Mouse (Mus musculus) liver (tissue): ENCODE data around the gene Sh3gl3.
A peak's percentile ranks its signal among the peaks of the same experiment; 100 is the strongest.

ENCODE experiments used
- DNase-seq: peaks from one replicate; pipeline ENCODE4 v3.0.0-alpha.2; 2020; ENCODE audit warnings: mixed read lengths

The Sh3gl3 gene

DNA sequence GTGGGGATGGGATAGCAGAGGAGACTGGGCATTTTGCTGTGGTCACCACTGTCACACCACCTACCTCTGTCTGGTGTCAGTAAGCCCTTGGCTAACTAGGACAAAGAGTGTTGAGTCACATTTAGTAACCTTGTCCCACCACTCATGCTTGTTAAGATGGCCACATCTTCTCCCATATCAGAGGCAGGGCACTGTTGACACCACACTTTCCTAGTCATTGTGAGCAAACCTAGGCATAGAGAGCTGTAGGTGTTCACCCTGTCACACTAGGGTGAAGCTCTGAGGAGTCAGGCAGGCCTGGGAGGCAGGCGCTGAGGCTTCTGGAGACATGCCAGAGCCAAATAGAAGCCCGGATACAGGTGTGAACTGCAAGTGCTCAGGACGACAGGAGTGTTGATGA, at the start of gene Sh3gl3:
TSS of gene Sh3gl3 (plus strand) at position 301 of the 400 bp plus-strand sequence.
- no peak for DNase-seq

DNA sequence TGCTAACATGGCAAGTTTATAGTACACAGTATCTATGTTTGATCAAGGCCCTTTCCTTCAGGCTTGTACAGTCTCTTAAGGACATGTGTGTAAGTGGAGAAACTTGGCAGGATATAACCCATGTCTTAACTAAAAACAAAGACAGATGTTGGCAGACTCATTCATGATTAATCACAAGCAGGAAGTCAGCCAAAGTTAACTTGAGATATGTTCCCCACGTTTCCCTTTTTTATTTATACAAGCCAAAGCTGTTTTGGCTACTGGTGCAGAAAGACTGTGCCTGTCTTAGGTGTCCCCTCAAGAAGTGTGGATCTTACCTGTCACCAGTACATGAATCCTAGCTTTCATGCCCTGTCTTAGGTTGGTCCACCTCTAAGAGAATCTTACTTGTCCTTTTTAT, 35.4 kb upstream of the Sh3gl3 start:
- no peak for DNase-seq

DNA sequence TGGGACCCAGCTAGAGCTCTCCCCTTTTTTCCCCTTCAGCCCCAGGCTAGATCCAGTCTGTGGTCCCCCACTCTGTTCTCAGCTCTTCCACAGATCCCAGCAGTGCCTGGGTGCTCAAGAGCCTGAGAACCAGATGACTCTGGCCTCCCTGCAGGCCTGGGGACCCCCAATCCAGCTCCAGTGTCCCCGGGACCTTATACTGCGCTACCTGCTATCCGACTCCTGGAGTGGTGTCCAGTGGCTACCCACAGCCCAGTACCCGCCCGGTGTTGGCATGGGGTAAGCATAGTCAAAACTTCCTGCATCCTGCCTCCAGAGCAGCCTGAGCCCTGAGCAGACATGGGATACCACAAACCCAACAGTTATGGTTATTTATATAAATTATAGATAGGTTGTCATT, 26.5 kb upstream of the Sh3gl3 start:
- no peak for DNase-seq

DNA sequence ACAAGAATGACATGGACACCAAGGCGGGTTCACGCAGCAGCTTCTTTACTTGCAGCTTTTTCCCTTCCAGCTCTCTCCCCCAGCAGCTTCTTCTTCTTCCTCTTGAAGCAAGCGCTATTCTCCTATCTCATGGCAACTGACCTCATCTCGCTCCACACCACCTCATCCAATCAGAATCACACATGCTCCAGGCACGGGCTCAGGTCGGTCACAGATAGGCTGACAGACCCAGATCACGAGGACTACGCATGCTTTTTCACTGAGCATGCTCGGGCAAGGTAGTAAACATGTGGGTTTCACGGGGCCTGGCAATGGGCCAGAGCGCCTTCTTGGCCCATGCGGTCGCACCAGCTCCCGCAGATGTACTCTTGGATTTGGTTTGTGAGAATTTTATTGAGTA, 9.0 kb upstream of the Sh3gl3 start:
- no peak for DNase-seq

DNA sequence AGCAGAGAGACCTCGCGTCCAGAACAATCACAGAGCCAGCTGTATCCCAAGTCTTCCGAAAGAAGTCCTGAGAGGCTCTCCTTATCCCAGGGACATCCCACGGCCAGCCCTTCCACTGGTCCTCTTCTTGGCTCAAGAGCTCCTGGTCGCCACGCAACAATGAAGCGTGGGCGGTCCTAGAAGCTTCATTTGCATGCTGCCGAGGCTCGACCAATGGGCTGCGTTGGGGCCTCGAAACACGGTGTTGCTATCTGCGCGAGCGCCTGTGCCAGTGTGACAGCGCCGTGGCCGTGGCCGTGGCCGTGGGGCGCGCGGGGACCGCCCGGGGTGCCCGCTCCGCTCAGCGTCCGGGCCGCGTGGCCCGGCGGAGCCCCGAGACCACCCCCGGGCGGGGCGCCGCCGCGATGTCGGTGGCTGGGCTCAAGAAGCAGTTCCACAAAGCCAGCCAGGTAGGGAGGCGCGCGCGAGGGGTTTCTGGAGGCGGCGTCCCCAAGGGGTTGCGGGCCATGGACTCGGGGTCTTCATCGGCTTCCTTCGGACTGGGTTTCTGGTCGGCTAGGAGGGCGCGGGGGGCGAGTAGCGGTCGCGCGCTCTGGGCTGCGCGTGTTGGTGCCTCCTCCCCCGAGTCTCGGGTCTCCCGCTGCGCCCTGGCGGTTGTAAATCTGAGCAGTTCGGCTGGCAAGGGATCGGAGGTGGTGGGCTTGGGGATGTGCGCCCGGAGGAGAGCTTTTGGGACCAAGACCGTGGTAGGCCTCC, 1.1 kb downstream of the Sh3gl3 start:
- peak; percentile 66 for DNase-seq

- no peak for DNase-seq
Measured at GRCm38 (mm10) chr7:82175327-82175721, 1.7 kb downstream of the Sh3gl3 start.

GRCm38 (mm10) chr7:82176192-82176591, 2.6 kb downstream of the Sh3gl3 start:
- no peak for DNase-seq

DNA sequence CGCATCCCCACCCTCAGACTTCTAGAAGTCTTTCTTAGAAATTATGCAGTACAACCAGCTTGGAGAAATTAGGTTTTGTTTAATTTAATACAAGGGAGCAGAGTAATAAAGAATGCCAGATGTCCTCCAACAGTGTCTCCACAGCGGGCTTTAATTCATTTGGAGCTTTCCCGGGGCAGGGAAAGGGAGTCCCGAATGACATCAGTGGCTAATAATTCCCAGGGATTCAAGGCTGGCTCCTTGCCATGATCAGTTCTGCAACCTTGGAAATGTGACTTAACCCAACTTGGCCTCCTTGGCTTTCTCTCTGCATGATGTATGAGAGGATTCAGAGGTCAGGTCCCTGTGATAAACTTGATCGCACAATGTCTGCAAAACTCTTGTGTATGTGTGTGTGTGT, 3.7 kb downstream of the Sh3gl3 start:
- no peak for DNase-seq

GRCm38 (mm10) chr7:82180919-82181318, 7.3 kb downstream of the Sh3gl3 start:
- DNase-seq = no peak

- DNase-seq = no peak
Measured at GRCm38 (mm10) chr7:82182781-82183180, 9.1 kb downstream of the Sh3gl3 start.

DNA sequence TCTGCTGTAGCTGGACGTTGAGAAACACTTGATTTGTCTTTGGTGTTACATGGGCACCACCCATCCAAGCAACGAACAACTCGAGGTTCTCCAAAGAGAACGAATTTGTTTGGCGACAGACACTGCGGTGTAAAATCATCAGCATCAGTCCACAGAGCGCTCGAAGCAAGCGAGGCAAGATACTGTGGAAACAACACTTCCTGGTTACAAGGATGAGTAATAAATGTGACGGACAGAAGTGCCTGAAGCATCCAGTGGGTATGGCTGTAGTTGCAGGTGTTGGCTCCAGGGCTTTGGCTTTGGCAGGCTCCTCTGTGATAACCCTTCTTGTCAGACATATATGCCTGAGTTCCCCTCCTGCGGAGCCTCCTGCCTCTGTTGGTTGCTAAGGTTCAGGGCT, 18.0 kb downstream of the Sh3gl3 start:
- DNase-seq = no peak

- DNase-seq = no peak
Measured at GRCm38 (mm10) chr7:82192512-82192911, 18.9 kb downstream of the Sh3gl3 start.

DNA sequence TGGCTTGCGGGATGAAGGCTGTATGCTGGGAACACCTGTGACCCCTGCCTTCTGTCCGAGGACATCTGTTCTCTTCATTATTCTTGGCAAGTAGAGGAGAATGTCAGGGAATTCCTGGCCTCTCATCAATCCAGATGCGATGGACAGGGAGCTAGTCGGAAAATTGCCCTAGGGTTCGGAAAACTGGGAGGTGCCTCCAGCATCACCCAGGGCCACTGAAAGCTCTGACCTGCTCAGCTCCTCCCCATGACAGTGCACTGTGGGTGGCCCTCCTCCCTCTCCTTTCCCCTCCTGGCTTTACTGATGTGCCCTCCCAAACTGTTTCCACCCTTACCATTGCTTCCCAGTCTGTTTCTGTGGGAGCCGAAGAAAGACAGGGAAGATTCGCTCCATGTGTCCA, 29.5 kb downstream of the Sh3gl3 start:
- no peak for DNase-seq

GRCm38 (mm10) chr7:82204014-82204784, 30.6 kb downstream of the Sh3gl3 start:
- DNase-seq = peak; percentile 23

GRCm38 (mm10) chr7:82204975-82205374, 31.3 kb downstream of the Sh3gl3 start:
- DNase-seq = no peak

DNA sequence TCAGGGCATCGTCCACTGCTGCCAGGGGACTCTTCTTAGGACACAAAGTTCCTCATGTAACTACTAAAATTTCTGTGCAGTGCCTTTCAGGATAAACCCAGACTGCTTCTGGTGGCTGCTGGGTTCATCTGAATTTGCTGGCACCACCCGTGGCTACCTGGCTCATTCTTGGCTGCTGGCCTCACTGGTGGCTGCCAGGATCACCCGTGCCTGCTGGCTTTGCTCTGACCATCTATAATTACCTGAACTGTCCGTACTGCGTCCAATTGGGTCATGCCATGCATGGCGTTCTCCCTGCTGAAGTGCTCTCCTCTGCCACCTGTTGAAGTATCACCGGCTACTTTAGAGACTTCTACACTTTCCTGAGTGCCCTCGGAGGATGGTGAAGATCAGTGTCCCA, 33.1 kb downstream of the Sh3gl3 start:
- DNase-seq = no peak

GRCm38 (mm10) chr7:82221380-82221933, 47.8 kb downstream of the Sh3gl3 start:
- no peak for DNase-seq

DNA sequence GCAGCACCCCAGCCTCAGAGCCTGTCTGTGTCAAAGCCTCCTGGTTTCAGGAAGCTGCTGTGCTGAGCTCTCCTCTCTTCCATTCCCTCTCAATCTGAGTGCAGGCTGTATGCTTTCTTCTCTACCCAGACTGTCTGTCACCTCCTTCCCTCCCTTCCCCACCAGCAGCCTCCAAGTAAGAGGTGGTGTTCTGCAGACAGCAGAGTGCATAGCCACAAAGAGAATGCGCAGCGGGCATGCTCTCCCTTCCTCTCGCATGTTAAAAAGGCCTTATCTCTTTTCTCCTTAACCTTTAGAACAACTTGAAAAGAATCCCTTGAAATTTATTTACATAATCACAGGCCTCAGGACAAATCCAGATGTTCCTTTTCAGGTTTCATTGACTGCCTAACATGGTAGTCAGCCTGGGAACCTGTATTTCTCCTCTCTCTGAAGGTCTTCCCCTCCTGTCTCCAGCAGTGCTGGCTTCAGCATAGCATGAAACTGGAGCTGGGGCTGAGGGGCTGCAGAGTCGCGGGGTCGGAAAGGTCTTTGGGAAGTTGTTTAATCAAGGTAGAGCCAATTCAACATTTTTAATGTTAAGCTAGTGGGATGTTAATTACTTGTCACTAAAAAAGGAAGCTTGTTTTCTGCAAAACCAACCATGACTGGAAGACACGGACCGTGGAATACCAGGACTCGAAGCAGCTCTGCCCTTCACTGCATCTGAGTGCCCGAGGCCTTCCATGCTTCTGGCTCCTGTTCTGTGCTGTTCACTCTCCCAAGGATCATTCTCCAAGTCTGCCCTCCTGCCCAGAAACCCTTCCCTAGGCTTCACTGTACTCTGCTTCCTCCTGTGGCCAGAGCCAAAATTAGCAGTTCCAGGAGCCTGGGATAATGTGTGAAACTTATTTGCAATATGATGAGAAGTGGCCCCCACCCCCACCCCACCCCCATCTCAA, 50.5 kb downstream of the Sh3gl3 start:
- no peak for DNase-seq

GRCm38 (mm10) chr7:82233201-82233600, 59.6 kb downstream of the Sh3gl3 start:
- DNase-seq = no peak

DNA sequence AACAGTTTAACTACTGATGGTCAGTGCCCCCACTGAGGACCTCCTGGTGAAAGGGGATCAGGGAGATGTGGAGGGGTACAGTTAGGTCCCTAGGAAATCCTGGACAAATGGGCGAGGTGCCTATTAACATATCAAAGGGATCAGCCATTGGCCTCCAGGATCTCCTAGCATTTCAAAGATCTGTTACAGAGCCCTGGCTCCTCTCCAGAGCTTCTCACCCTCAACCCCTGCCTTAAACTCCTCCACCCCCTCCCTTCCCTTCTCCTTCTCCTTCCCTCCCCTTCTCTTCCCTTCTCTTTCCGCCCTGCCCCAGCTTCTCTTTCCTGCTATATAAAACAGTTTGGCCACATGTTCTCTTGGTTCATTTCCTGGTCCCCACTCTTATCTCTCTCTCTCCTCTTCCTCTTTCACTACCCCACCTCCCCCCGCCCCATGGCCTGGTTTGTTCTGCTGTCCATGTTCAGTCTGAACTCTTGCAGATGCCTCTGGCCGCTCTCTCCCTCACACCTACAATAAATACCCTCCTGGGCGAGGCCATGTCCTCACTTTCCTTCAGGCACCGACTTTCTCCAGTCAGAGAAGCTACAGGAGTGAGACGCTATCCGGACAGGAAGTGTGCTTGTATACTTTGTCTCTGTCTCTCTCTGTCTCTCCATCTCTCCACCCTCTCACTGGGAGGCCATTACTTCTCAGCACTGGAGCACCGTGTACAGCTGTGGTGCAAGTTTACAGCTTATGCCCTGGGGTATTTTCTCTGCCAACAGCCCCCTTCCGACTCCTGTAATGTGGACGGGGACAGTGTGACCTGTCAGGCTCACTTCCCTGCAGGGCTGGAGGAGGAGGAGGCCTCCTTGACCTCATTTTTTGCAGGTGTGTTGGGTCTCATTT, 60.6 kb downstream of the Sh3gl3 start:
- peak; percentile 8 for DNase-seq

GRCm38 (mm10) chr7:82234898-82235290, 61.3 kb downstream of the Sh3gl3 start:
- no peak for DNase-seq

DNA sequence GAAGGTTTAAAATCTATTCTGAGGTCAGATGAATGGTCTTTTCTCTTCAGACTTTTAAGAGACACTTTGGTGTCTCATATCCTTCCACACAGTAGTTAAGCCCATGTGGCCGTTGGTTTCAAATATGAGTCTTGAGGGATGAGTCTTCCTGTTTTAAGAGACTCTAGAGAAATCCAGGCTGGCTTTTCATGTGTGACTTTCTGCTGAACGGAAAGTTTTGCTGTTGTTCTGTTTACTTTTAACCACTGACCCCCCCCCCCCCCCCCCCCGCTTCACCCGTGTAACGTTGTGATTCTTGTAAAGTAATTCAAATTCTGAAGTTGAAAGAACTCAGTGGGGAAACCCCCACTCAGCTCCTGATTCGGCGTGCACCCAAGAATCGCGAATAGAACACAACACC, 61.8 kb downstream of the Sh3gl3 start:
- no peak for DNase-seq
